Mouse (Mus musculus): Measurements from ENCODE around the gene Rinl. TPM values are rescaled to one million over a fixed set of nuclear protein-coding genes. Genes with fewer than 3 reads are reported as not detected.

Gene Rinl
- polyA plus RNA-seq, 1 experiment, result 0.12 TPM

DNA sequence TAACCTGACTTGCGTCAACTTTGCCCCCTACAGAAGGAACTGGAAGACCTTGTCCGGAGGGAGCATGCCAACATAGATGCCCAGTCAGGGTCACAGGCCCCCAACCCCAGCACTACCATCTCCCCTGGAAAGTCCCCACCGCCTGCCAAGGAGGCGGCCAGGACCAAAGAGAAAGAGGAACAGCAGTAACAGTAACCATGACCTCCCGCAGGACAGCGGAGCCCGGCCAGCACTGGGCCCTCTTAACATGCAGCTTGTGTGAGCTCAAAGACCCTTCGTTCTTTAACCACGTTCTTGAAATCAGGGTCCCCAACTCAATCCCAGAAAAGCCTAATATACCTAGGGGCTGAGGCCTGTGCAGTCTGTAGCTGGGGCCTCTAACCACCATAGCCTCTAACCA is 885 bp upstream of the Rinl start:
- Histone ChIP-seq H3ac (ENCODE audit: control insufficient read depth, insufficient read length) (no peak overlapping the region), H3K4me3 (no peak overlapping the region), H3K27me3 (ENCODE audit: control insufficient read depth, insufficient read depth, insufficient read length) (no peaks in the 10 kb centered on the region), H3K4me2 (ENCODE audit: low read depth) (no peak overlapping the region), H3K36me3 (ENCODE audit: control insufficient read depth, insufficient read depth) (no peaks in the 10 kb centered on the region), H3K79me2 (ENCODE audit: control insufficient read depth, insufficient read depth) (no peaks in the 10 kb centered on the region)
- no peak for TF ChIP-seq SRF (IDR thresholded peaks at IDR 0.05; ENCODE audit: control insufficient read depth, insufficient read length, low read depth)
- TF ChIP-seq POLR2AphosphoS2 (IDR thresholded peaks at IDR 0.05; ENCODE audit: insufficient read length, low read depth), result no peak
- no peak for TF ChIP-seq MYOD1 (IDR thresholded peaks at IDR 0.05; ENCODE audit: control insufficient read depth in 1 of 3, insufficient read length in 2 of 3, low read depth in 2 of 3)
- no peak for TF ChIP-seq MYOG (IDR thresholded peaks at IDR 0.05; ENCODE audit: control insufficient read depth in 1 of 3, insufficient read depth in 1 of 3, insufficient read length in 2 of 3, low read depth in 2 of 3)
- no peak for TF ChIP-seq MAX (IDR thresholded peaks at IDR 0.05; ENCODE audit: low read depth)
- TF ChIP-seq E2F4 (IDR thresholded peaks at IDR 0.05; ENCODE audit: insufficient read depth), result no peak
- no peak for TF ChIP-seq USF1 (IDR thresholded peaks at IDR 0.05; ENCODE audit: low read depth)
- TF ChIP-seq POLR2A (IDR thresholded peaks at IDR 0.05; ENCODE audit: insufficient read length, low read depth), result no peak
- no peak for TF ChIP-seq TCF12 (IDR thresholded peaks at IDR 0.05; ENCODE audit: insufficient read depth, poor library complexity, severe bottlenecking)
- TF ChIP-seq TCF3 (IDR thresholded peaks at IDR 0.05; ENCODE audit: insufficient read length, low read depth), result no peak
- TF ChIP-seq REST (IDR thresholded peaks at IDR 0.05; ENCODE audit: insufficient read depth, insufficient read length), result no peak
- no peak for TF ChIP-seq CEBPB (IDR thresholded peaks at IDR 0.05; ENCODE audit: insufficient read depth, poor library complexity, severe bottlenecking)

GRCm38 (mm10) chr7:28789235-28789634 is 466 bp downstream of the Rinl start:
- TF ChIP-seq MYOD1 (IDR thresholded peaks at IDR 0.05; ENCODE audit: control insufficient read depth in 1 of 3, insufficient read length in 2 of 3, low read depth in 2 of 3) (no peak), POLR2A (IDR thresholded peaks at IDR 0.05; ENCODE audit: insufficient read length, low read depth) (no peak), MYOG (IDR thresholded peaks at IDR 0.05; ENCODE audit: control insufficient read depth in 1 of 3, insufficient read depth in 1 of 3, insufficient read length in 2 of 3, low read depth in 2 of 3) (no peak), TCF3 (IDR thresholded peaks at IDR 0.05; ENCODE audit: insufficient read length, low read depth) (no peak), TCF12 (IDR thresholded peaks at IDR 0.05; ENCODE audit: insufficient read depth, poor library complexity, severe bottlenecking) (no peak), POLR2AphosphoS2 (IDR thresholded peaks at IDR 0.05; ENCODE audit: insufficient read length, low read depth) (no peak), USF1 (IDR thresholded peaks at IDR 0.05; ENCODE audit: low read depth) (no peak), SRF (IDR thresholded peaks at IDR 0.05; ENCODE audit: control insufficient read depth, insufficient read length, low read depth) (no peak), E2F4 (IDR thresholded peaks at IDR 0.05; ENCODE audit: insufficient read depth) (no peak), CEBPB (IDR thresholded peaks at IDR 0.05; ENCODE audit: insufficient read depth, poor library complexity, severe bottlenecking) (no peak), REST (IDR thresholded peaks at IDR 0.05; ENCODE audit: insufficient read depth, insufficient read length) (no peak), MAX (IDR thresholded peaks at IDR 0.05; ENCODE audit: low read depth) (no peak)
- H3K79me2 ChIP-seq (ENCODE audit: control insufficient read depth, insufficient read depth), result no peaks in the 10 kb centered on the region
- H3K4me3 ChIP-seq, result no peak overlapping the region
- no peak overlapping the region for H3ac ChIP-seq (ENCODE audit: control insufficient read depth, insufficient read length)
- no peaks in the 10 kb centered on the region for H3K36me3 ChIP-seq (ENCODE audit: control insufficient read depth, insufficient read depth)
- H3K27me3 ChIP-seq (ENCODE audit: control insufficient read depth, insufficient read depth, insufficient read length), result no peaks in the 10 kb centered on the region
- no peak overlapping the region for H3K4me2 ChIP-seq (ENCODE audit: low read depth)

GRCm38 (mm10) chr7:28790066-28790806 is 1.5 kb downstream of the Rinl start:
- no peaks in the 10 kb centered on the region for H3K36me3 ChIP-seq (ENCODE audit: control insufficient read depth, insufficient read depth)
- no peak overlapping the region for H3K4me2 ChIP-seq (ENCODE audit: low read depth)
- no peaks in the 10 kb centered on the region for H3K79me2 ChIP-seq (ENCODE audit: control insufficient read depth, insufficient read depth)
- no peaks in the 10 kb centered on the region for H3K27me3 ChIP-seq (ENCODE audit: control insufficient read depth, insufficient read depth, insufficient read length)
- H3ac ChIP-seq (ENCODE audit: control insufficient read depth, insufficient read length), result no peak overlapping the region
- no peak for TF ChIP-seq MYOG (IDR thresholded peaks at IDR 0.05; ENCODE audit: control insufficient read depth in 1 of 3, insufficient read depth in 1 of 3, insufficient read length in 2 of 3, low read depth in 2 of 3)
- TF ChIP-seq USF1 (IDR thresholded peaks at IDR 0.05; ENCODE audit: low read depth), result no peak
- TF ChIP-seq SRF (IDR thresholded peaks at IDR 0.05; ENCODE audit: control insufficient read depth, insufficient read length, low read depth), result no peak
- TF ChIP-seq CEBPB (IDR thresholded peaks at IDR 0.05; ENCODE audit: insufficient read depth, poor library complexity, severe bottlenecking), result no peak
- TF ChIP-seq POLR2AphosphoS2 (IDR thresholded peaks at IDR 0.05; ENCODE audit: insufficient read length, low read depth), result no peak
- TF ChIP-seq MAX (IDR thresholded peaks at IDR 0.05; ENCODE audit: low read depth), result no peak
- no peak for TF ChIP-seq TCF3 (IDR thresholded peaks at IDR 0.05; ENCODE audit: insufficient read length, low read depth)
- no peak for TF ChIP-seq REST (IDR thresholded peaks at IDR 0.05; ENCODE audit: insufficient read depth, insufficient read length)
- TF ChIP-seq POLR2A (IDR thresholded peaks at IDR 0.05; ENCODE audit: insufficient read length, low read depth), result no peak
- TF ChIP-seq E2F4 (IDR thresholded peaks at IDR 0.05; ENCODE audit: insufficient read depth), result no peak
- no peak for TF ChIP-seq TCF12 (IDR thresholded peaks at IDR 0.05; ENCODE audit: insufficient read depth, poor library complexity, severe bottlenecking)
- TF ChIP-seq MYOD1 (IDR thresholded peaks at IDR 0.05; ENCODE audit: control insufficient read depth in 1 of 3, insufficient read length in 2 of 3, low read depth in 2 of 3), result no peak
- H3K4me3 ChIP-seq, result no peak overlapping the region

DNA sequence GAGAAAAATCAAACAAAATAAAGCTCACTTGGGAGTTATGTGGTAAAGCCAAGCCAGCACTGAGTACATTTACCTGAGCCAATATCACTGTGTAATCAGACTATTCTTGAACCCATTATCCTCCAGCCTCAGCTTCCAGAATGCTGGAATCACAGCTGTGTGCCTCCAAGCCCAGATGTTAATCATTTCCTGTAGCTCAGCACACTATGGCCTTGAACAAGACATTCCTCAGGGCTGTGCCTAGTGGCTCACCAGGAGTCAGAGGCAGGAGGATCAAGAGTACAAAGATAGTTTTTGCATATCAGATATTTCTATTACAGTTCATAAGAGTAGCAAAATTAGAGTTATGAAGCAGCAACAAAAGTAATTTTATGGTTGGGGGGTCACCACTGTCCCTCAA is 2.9 kb downstream of the Rinl start:
- TF ChIP-seq POLR2A (IDR thresholded peaks at IDR 0.05; ENCODE audit: insufficient read length, low read depth), result no peak
- no peak for TF ChIP-seq TCF12 (IDR thresholded peaks at IDR 0.05; ENCODE audit: insufficient read depth, poor library complexity, severe bottlenecking)
- TF ChIP-seq MYOD1 (IDR thresholded peaks at IDR 0.05; ENCODE audit: control insufficient read depth in 1 of 3, insufficient read length in 2 of 3, low read depth in 2 of 3), result no peak
- no peak for TF ChIP-seq USF1 (IDR thresholded peaks at IDR 0.05; ENCODE audit: low read depth)
- TF ChIP-seq POLR2AphosphoS2 (IDR thresholded peaks at IDR 0.05; ENCODE audit: insufficient read length, low read depth), result no peak
- no peak for TF ChIP-seq MYOG (IDR thresholded peaks at IDR 0.05; ENCODE audit: control insufficient read depth in 1 of 3, insufficient read depth in 1 of 3, insufficient read length in 2 of 3, low read depth in 2 of 3)
- TF ChIP-seq TCF3 (IDR thresholded peaks at IDR 0.05; ENCODE audit: insufficient read length, low read depth), result no peak
- no peak for TF ChIP-seq SRF (IDR thresholded peaks at IDR 0.05; ENCODE audit: control insufficient read depth, insufficient read length, low read depth)
- no peak for TF ChIP-seq REST (IDR thresholded peaks at IDR 0.05; ENCODE audit: insufficient read depth, insufficient read length)
- TF ChIP-seq MAX (IDR thresholded peaks at IDR 0.05; ENCODE audit: low read depth), result no peak
- no peak for TF ChIP-seq CEBPB (IDR thresholded peaks at IDR 0.05; ENCODE audit: insufficient read depth, poor library complexity, severe bottlenecking)
- TF ChIP-seq E2F4 (IDR thresholded peaks at IDR 0.05; ENCODE audit: insufficient read depth), result no peak
- Histone ChIP-seq H3ac (ENCODE audit: control insufficient read depth, insufficient read length) (no peak overlapping the region), H3K36me3 (ENCODE audit: control insufficient read depth, insufficient read depth) (no peaks in the 10 kb centered on the region), H3K4me3 (no peak overlapping the region), H3K27me3 (ENCODE audit: control insufficient read depth, insufficient read depth, insufficient read length) (no peaks in the 10 kb centered on the region), H3K4me2 (ENCODE audit: low read depth) (no peak overlapping the region), H3K79me2 (ENCODE audit: control insufficient read depth, insufficient read depth) (no peaks in the 10 kb centered on the region)
